Mouse (Mus musculus) leukemia stem cell, adult 10-12 weeks (primary cell): ENCODE data around the gene Adsl. TPM values are rescaled to one million over a fixed set of nuclear protein-coding genes. Genes with fewer than 3 reads are reported as not detected.

ENCODE experiments used
- polyA plus RNA-seq: library from polyadenylated mRNA; stranded (reverse); fragments of >175 nt; gene quantifications from 2 replicates; pipeline ENCODE4 v1.2.3, GENCODE M21; 2012; ENCODE audit warnings: low replicate concordance

Gene Adsl
- 9.9 and 57.8 TPM in 2 replicates for polyA plus RNA-seq

GRCm38 (mm10) chr15:80948145-80949135 is at the start of gene Adsl:
TSS of gene Adsl (plus strand) at chr15:80948490.

GRCm38 (mm10) chr15:80977620-80978334 is 29.5 kb downstream of the Adsl start, which contains the start of gene Sgsm3:
TSS of gene Sgsm3 (plus strand) at chr15:80977765.

Other genes with a start within 250 kb of the Adsl start
- 36.6 and 42.8 TPM in 2 replicates for gene Tnrc6b, start 237.2 kb upstream of the Adsl start, polyA plus RNA-seq
- gene Sgsm3, start 29.3 kb downstream of the Adsl start, polyA plus RNA-seq, result 13.7 and 19.2 TPM in 2 replicates
- gene Mrtfa, start 242.3 kb downstream of the Adsl start, polyA plus RNA-seq, result 45.3 and 47.5 TPM in 2 replicates